Mouse (Mus musculus) olfactory bulb, adult 2 months (tissue): ENCODE data around the gene Nsg2. TPM values are rescaled to one million over a fixed set of nuclear protein-coding genes. Genes with fewer than 3 reads are reported as not detected.
A peak's percentile ranks its signal among the peaks of the same experiment; 100 is the strongest.
"Not testable (repeated sequence)": the region's sequence is repeated elsewhere in the genome, so short reads cannot be mapped to it uniquely, and the experiment has no call there.

Source experiments
- H3K27ac ChIP-seq: fragments of 200-500 bp; 2 replicates; pipeline ENCODE4 v1.5.1; 2012; ENCODE audit warnings: low read depth, low read length; ENCODE audit not compliant: insufficient read depth
- H3K4me1 ChIP-seq: fragments of 200-500 bp; 2 replicates; pipeline ENCODE4 v1.6.1; 2012; ENCODE audit warnings: low read length; ENCODE audit not compliant: control insufficient read depth, insufficient read depth
- H3K4me3 ChIP-seq: fragments of 200-500 bp; 2 replicates; pipeline ENCODE4 v1.5.1; 2012; ENCODE audit warnings: mild to moderate bottlenecking, low read depth, low read length, moderate library complexity; ENCODE audit not compliant: insufficient read depth
- CTCF ChIP-seq: fragments of 200-500 bp; IDR thresholded peaks from 2 replicates; pipeline ENCODE4 v1.5.1; 2012; ENCODE audit warnings: low read depth, mild to moderate bottlenecking, low read length, moderate library complexity; ENCODE audit not compliant: insufficient read depth
- POLR2A ChIP-seq: fragments of 200-500 bp; IDR thresholded peaks from 2 replicates; pipeline ENCODE4 v1.6.1; 2012; ENCODE audit warnings: mild to moderate bottlenecking, low read depth, low read length, moderate library complexity; ENCODE audit not compliant: insufficient read depth
- WGBS: fragments of 180-500 bp; shearing (Covaris S2); methylation state at CpG from one replicate; pipeline ENCODE4 v1.1.7; 2018; 5-methylcytosine and 5-hydroxymethylcytosine counted together
- polyA plus RNA-seq: library from polyadenylated mRNA; stranded (reverse); fragments of >200 nt; gene quantifications from 2 replicates; pipeline ENCODE4 v1.2.4, GENCODE M21; 2012; ENCODE audit warnings: low replicate concordance; ENCODE audit not compliant: missing spikeins, insufficient read depth, insufficient read length

The Nsg2 gene
- polyA plus RNA-seq, result 206 and 450 TPM in 2 replicates

- peak within 1 kb of the TSS; percentile 71 for H3K27ac ChIP-seq
- peak within 1 kb of the TSS; percentile 49 for H3K4me3 ChIP-seq
- WGBS, result 0% methylated on average over 16 of the region's 16 CpGs
- H3K4me1 ChIP-seq, result peaks cover 3% of the 10 kb centered on the region; the same call in 1 of the 2 replicates
- TF ChIP-seq CTCF, result peak; percentile 58
- peak; percentile 79 for TF ChIP-seq POLR2A
Measured at GRCm38 (mm10) chr11:32000281-32000680, at the start of gene Nsg2. Nsg2 (plus strand) TSS chr11:32000463.

- TF ChIP-seq CTCF (no peak), POLR2A (no peak)
Measured at GRCm38 (mm10) chr11:31960071-31960470, 40.2 kb upstream of the Nsg2 start.

GRCm38 (mm10) chr11:31963993-31964392 is 36.3 kb upstream of the Nsg2 start:
- no peak overlapping the region for H3K27ac ChIP-seq
- TF ChIP-seq POLR2A (no peak), CTCF (no peak)
- peaks cover 5% of the 10 kb centered on the region; the same call in 1 of the 2 replicates for H3K4me1 ChIP-seq
- WGBS, result 92% methylated on average over 1 of the region's 1 CpGs
- no peak overlapping the region for H3K4me3 ChIP-seq

More at GRCm38 (mm10) chr11:31960071-31960470, 40.2 kb upstream of the Nsg2 start:
- Histone ChIP-seq H3K4me3 (no peak overlapping the region), H3K4me1 (no peaks in the 10 kb centered on the region), H3K27ac (no peak overlapping the region)

GRCm38 (mm10) chr11:31965256-31966134 is 34.8 kb upstream of the Nsg2 start, which contains the start of gene 4930524B15Rik:
4930524B15Rik (plus strand) TSS chr11:31965592.
- Histone ChIP-seq H3K27ac (no peak within 1 kb of the TSS), H3K4me3 (no peak within 1 kb of the TSS), H3K4me1 (peaks cover 5% of the 10 kb centered on the region; the same call in 1 of the 2 replicates)
- 59% methylated on average over 49 of the region's 49 CpGs for WGBS
- no peak for TF ChIP-seq CTCF
- TF ChIP-seq POLR2A, result no peak

- TF ChIP-seq CTCF (no peak), POLR2A (no peak)
- no peaks in the 10 kb centered on the region for H3K4me1 ChIP-seq
- WGBS, result 92% methylated on average over 4 of the region's 4 CpGs
- H3K27ac ChIP-seq, result no peak overlapping the region
- no peak overlapping the region for H3K4me3 ChIP-seq
Measured at GRCm38 (mm10) chr11:31974132-31974531, 26.1 kb upstream of the Nsg2 start.

GRCm38 (mm10) chr11:31974826-31975225 is 25.4 kb upstream of the Nsg2 start:
- WGBS, result 74% methylated on average over 8 of the region's 8 CpGs
- no peak overlapping the region for H3K4me3 ChIP-seq
- no peaks in the 10 kb centered on the region for H3K4me1 ChIP-seq
- TF ChIP-seq POLR2A (no peak), CTCF (no peak)
- no peak overlapping the region for H3K27ac ChIP-seq

GRCm38 (mm10) chr11:31975678-31976077 is 24.6 kb upstream of the Nsg2 start:
- Histone ChIP-seq H3K4me3 (no peak overlapping the region), H3K27ac (no peak overlapping the region), H3K4me1 (no peaks in the 10 kb centered on the region)
- WGBS, result 86% methylated on average over 5 of the region's 5 CpGs
- TF ChIP-seq CTCF, result no peak
- no peak for TF ChIP-seq POLR2A

GRCm38 (mm10) chr11:31976137-31976536 is 24.1 kb upstream of the Nsg2 start:
- 76% methylated on average over 5 of the region's 5 CpGs for WGBS
- TF ChIP-seq POLR2A (no peak), CTCF (no peak)
- H3K4me1 ChIP-seq, result no peaks in the 10 kb centered on the region
- H3K4me3 ChIP-seq, result no peak overlapping the region
- H3K27ac ChIP-seq, result no peak overlapping the region

GRCm38 (mm10) chr11:31980089-31980488 is 20.2 kb upstream of the Nsg2 start:
- H3K4me3 ChIP-seq, H3K4me1 ChIP-seq, H3K27ac ChIP-seq: not testable (repeated sequence)
- 92% methylated on average over 5 of the region's 5 CpGs for WGBS
